Mouse (Mus musculus) layer of hippocampus, postnatal 36 days (tissue): Measurements from ENCODE around the gene Naaladl2. TPM values are rescaled to one million over a fixed set of nuclear protein-coding genes. Genes with fewer than 3 reads are reported as not detected.

Experiments
- DNase-seq, 2 experiments: peaks; one replicate each; pipeline ENCODE4 v3.0.0; 2022
- total RNA-seq, 2 experiments: library from RNA; stranded (reverse); gene quantifications; 2 replicates each; pipeline ENCODE4 v1.2.3; 2021

Gene Naaladl2
- total RNA-seq, 2 experiments from 2014 or later: 2.4 to 2.5 TPM

GRCm38 (mm10) chr3:23937299-23937698, 1206.8 kb downstream of the Naaladl2 start:
- DNase-seq: no peak

GRCm38 (mm10) chr3:23928097-23928496, 1216.0 kb downstream of the Naaladl2 start:
- no peak for DNase-seq

GRCm38 (mm10) chr3:23907682-23908081, 1236.4 kb downstream of the Naaladl2 start:
- DNase-seq: no peak

- no peak for DNase-seq
Observed at GRCm38 (mm10) chr3:23865688-23866087, 1278.4 kb downstream of the Naaladl2 start.

GRCm38 (mm10) chr3:23857275-23857674, 1286.8 kb downstream of the Naaladl2 start:
- no peak for DNase-seq

GRCm38 (mm10) chr3:23817585-23817984, 1326.5 kb downstream of the Naaladl2 start:
- DNase-seq: no peak

- DNase-seq: no peak
Observed at GRCm38 (mm10) chr3:23758746-23759145, 1385.3 kb downstream of the Naaladl2 start.
